ENCODE assay signal across 8 mouse cellular contexts in the genomic region with DNA sequence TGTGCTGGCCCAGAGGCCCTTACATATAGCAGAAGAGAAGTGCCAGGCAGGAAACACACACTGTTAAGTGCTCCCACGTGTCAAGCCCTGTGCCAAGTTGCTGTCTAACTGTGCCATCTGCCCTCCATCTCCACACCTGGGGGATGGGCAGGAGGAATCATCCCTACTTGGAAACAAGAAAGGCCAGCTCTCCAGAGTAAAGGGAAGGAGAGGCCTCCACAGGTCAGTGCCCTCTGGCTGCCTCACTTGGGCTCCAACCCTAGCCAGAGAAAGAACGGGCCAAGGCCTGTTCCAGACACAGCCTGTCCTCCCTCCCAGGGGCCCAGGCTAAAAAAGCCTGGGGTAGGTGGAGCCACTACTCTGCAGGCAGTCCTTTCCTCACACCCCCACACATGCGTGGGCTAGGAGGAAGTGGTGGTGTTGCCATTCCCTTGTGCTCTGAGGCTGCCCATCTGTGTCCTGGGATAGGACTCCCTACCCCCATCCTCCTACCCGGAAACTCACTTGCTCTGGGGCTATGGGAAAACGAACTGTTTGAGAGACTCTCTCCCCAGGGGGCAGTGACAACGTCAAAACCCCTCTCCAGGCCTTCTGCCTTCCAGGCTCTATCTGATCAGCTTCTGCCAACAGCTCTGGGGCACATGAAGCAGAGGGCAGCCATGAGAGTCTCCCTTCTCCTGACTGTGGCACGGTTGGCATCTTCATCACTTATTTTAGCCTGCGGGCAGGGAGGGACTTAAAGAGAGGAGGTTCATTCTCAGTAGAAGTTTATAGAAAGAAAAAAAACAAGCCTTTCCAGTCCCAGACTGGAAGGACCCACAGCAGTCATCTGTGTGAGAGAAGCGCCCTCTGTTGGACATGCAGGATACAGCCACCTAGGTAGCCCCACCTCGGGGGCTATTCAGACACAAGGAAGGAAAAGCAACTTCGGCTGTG. TPM values are rescaled to one million over a fixed set of nuclear protein-coding genes. Genes with fewer than 3 reads are reported as not detected.
DNase-seq lines count a peak whose midpoint lies in the region; ATAC-seq and TF ChIP-seq lines count a peak whose summit lies in the region.

No protein-coding gene starts in this region.

- intact Hi-C loops in left cerebral cortex, adult 2 months (cut with DNase I), result loop anchor here (1.0 to 10.0 kb wide), 4 partner anchors 174 to 539 kb away; no protein-coding TSS in a partner anchor

- no peak for TF ChIP-seq POLR2A in cortical plate, adult 2 months (IDR thresholded peaks at IDR 0.05; ENCODE audit: extremely low read depth, insufficient read depth, low read length)

- H3K27ac ChIP-seq in cortical plate, adult 2 months (ENCODE audit: insufficient read depth, low read length), result peak overlapping the region; percentile 43; the same call in 1 of the 2 replicates
- peak overlapping the region; percentile 71 for H3K27ac ChIP-seq in hindbrain, postnatal 0 days
- peak overlapping the region; percentile 79 for H3K27ac ChIP-seq in left cerebral cortex, adult 2 months
- H3K27ac ChIP-seq in macrophage, result peak overlapping the region; percentile 63

- peak; percentile 91 for TF ChIP-seq CTCF in cortical plate, adult 2 months (IDR thresholded peaks at IDR 0.05; ENCODE audit: extremely low read depth, insufficient read depth, low read length)
- peak; percentile 88 for TF ChIP-seq CTCF in hindbrain, postnatal 0 days (IDR thresholded peaks at IDR 0.05; ENCODE audit: low read depth)
- TF ChIP-seq CTCF in left cerebral cortex, adult 2 months (IDR thresholded peaks at IDR 0.05), result peak; percentile 98

- no peaks in the 10 kb centered on the region for H3K79me2 ChIP-seq in macrophage (ENCODE audit: inconsistent target)

- no peak overlapping the region for H3K4me3 ChIP-seq in cortical plate, adult 2 months (ENCODE audit: insufficient read depth, low read length)
- no peak overlapping the region for H3K4me3 ChIP-seq in hindbrain, postnatal 0 days (ENCODE audit: low read length)
- no peak overlapping the region for H3K4me3 ChIP-seq in left cerebral cortex, adult 2 months
- no peak overlapping the region for H3K4me3 ChIP-seq in macrophage (ENCODE audit: inconsistent target)

- no peaks in the 10 kb centered on the region for H3K36me3 ChIP-seq in hindbrain, postnatal 0 days (ENCODE audit: insufficient read depth, low read length)
- no peaks in the 10 kb centered on the region for H3K36me3 ChIP-seq in macrophage (ENCODE audit: inconsistent target)

- peak; percentile 79 for ATAC-seq in activated CD4-positive, CD25-positive, alpha-beta regulatory T cell, adult 4 months
- peak; percentile 74 for ATAC-seq in hindbrain, postnatal 0 days

- peaks cover 3% of the 10 kb centered on the region for H3K4me1 ChIP-seq in cortical plate, adult 2 months (ENCODE audit: control insufficient read depth, insufficient read depth, low read length)
- H3K4me1 ChIP-seq in hindbrain, postnatal 0 days (ENCODE audit: insufficient read depth, low read length), result peaks cover 11% of the 10 kb centered on the region; the same call in 1 of the 2 replicates

- peak; percentile 57 to 68 for DNase-seq in gastrocnemius, adult 8-10 months (ENCODE audit: low spot score in 2 of 2)
- DNase-seq in hindbrain, postnatal 0 days (ENCODE audit: low spot score), result peak; percentile 91
- DNase-seq in left cerebral cortex, adult 2 months (ENCODE audit: extremely low spot score in 1 of 2, low spot score in 2 of 2), result peak; percentile 74 to 82
- DNase-seq in right cerebral cortex, adult 18-20 months, result peak; percentile 84
- peak; percentile 69 for DNase-seq in urinary bladder, adult 2 months (ENCODE audit: low spot score)

- H3K9me3 ChIP-seq in hindbrain, postnatal 0 days (ENCODE audit: low read length), result no peaks in the 10 kb centered on the region

- H3K27me3 ChIP-seq in hindbrain, postnatal 0 days (ENCODE audit: insufficient read depth, low read length), result no peaks in the 10 kb centered on the region

- H3K4me2 ChIP-seq in hindbrain, postnatal 0 days (ENCODE audit: low read depth, low read length), result no peak overlapping the region

- 8% methylated on average over 11 of the region's 11 CpGs for WGBS in hindbrain, postnatal 0 days
- WGBS in macrophage (ENCODE audit: missing documents), result 1% methylated on average over 11 of the region's 11 CpGs

- H3K9ac ChIP-seq in hindbrain, postnatal 0 days (replicated peaks; ENCODE audit: low read length), result no peak overlapping the region

RNA-seq across cellular contexts. Expression of gene Ppcdc, which starts 6.6 kb away (rescaled TPM):
- 100 to 1,000 TPM; 117 to 128 TPM for polyA plus RNA-seq in activated CD4-positive, CD25-positive, alpha-beta regulatory T cell, adult 4 months (2017; shearing (Covaris generic))
- 22.2 and 22.9 TPM in 2 replicates for polyA plus RNA-seq in cortical plate, adult 2 months (2012; rRNA removed)
- total RNA-seq in gastrocnemius, adult 8-10 months (2022), result 10 to 100 TPM in 1 of 4 experiments, 1 to 10 TPM in 3; 7.0 to 10.8 (median 7.6) TPM
- 16.6 and 25.8 TPM in 2 replicates for total RNA-seq in hindbrain, postnatal 0 days (2014; rRNA removed)
- polyA plus RNA-seq in hindbrain, postnatal 0 days (2015; fragmentation: Nextera tagmentation; extraction: Ambion mirVana), result 16.5 and 19.3 TPM in 2 replicates
- total RNA-seq in left cerebral cortex, adult 2 months (2021), result 10 to 100 TPM; 16.3 to 16.8 TPM
- total RNA-seq in macrophage (2018; cell fraction: chromatin; rRNA removed), result 100 to 1,000 TPM in 5 of 26 experiments, 10 to 100 TPM in 21; 29.6 to 129 (median 82.6) TPM
- total RNA-seq in macrophage (2018; cell fraction: cytosol; rRNA removed), result 10 to 100 TPM in 13 of 26 experiments, 1 to 10 TPM in 13; 4.6 to 16.6 (median 9.9) TPM
- total RNA-seq in macrophage (2018; cell fraction: nucleus; rRNA removed), result 10 to 100 TPM; 31.7 to 91.3 (median 64.3) TPM
- polyA plus RNA-seq in macrophage (2018), result 7.9 to 18.3 TPM (median 17.6 TPM) in 3 replicates
- polyA plus RNA-seq in urinary bladder, adult 2 months (2012; rRNA removed), result 47.1 and 75.2 TPM in 2 replicates

RNA-seq across cellular contexts. Expression of gene Scamp5, which starts 34.5 kb away (rescaled TPM):
- polyA plus RNA-seq in activated CD4-positive, CD25-positive, alpha-beta regulatory T cell, adult 4 months (2017; shearing (Covaris generic)), result under 1 TPM in 1 of 2 experiments, not detected in 1; 0.50 TPM
- 376 and 379 TPM in 2 replicates for polyA plus RNA-seq in cortical plate, adult 2 months (2012; rRNA removed)
- total RNA-seq in gastrocnemius, adult 8-10 months (2022), result 1 to 10 TPM in 1 of 4 experiments, under 1 TPM in 3; 0.34 to 1.3 (median 0.76) TPM
- total RNA-seq in hindbrain, postnatal 0 days (2014; rRNA removed), result 366 and 375 TPM in 2 replicates
- 154 and 163 TPM in 2 replicates for polyA plus RNA-seq in hindbrain, postnatal 0 days (2015; fragmentation: Nextera tagmentation; extraction: Ambion mirVana)
- total RNA-seq in left cerebral cortex, adult 2 months (2021), result 100 to 1,000 TPM; 379 TPM
- 100 to 1,000 TPM in 1 of 26 experiments, 10 to 100 TPM in 23, 1 to 10 TPM in 2; 5.5 to 108 (median 48.1) TPM for total RNA-seq in macrophage (2018; cell fraction: chromatin; rRNA removed)
- 10 to 100 TPM; 42.6 to 99.3 (median 67.3) TPM for total RNA-seq in macrophage (2018; cell fraction: cytosol; rRNA removed)
- 100 to 1,000 TPM in 5 of 26 experiments, 10 to 100 TPM in 21; 15.0 to 148 (median 62.4) TPM for total RNA-seq in macrophage (2018; cell fraction: nucleus; rRNA removed)
- 64.9 to 120 TPM (median 72.8 TPM) in 3 replicates for polyA plus RNA-seq in macrophage (2018)
- 123 and 150 TPM in 2 replicates for polyA plus RNA-seq in urinary bladder, adult 2 months (2012; rRNA removed)

Comparison
In these comparisons a context has a peak if more than half of its experiments do, and no peak if none do; other contexts are left out.
1. RNA of gene Scamp5, which starts 34.5 kb away (polyA plus RNA-seq): 376 to 379 TPM in cortical plate, adult 2 months, 154 to 163 TPM in hindbrain, postnatal 0 days, 123 to 150 TPM in urinary bladder, adult 2 months and 64.9 to 120 TPM in macrophage; 0.50 TPM in activated CD4-positive, CD25-positive, alpha-beta regulatory T cell, adult 4 months; every median in the first group is over 10 times any median in the second.
2. Peak in every context shown above with its lines, with median percentiles within 50 percentile points of each other: H3K27ac ChIP-seq, CTCF ChIP-seq and DNase-seq.